Mouse (Mus musculus) induced T-regulatory cell, adult 2 months (primary cell): ENCODE measurements around the gene Vipr2.

ENCODE experiments used
- DNase-seq: peaks from one replicate; pipeline ENCODE4 v3.0.0-alpha.2; 2012; ENCODE audit warnings: low read depth

Vipr2 gene

GRCm38 (mm10) chr12:116077074-116077854 lies at the start of gene Vipr2:
Vipr2 (plus strand) TSS chr12:116077726.
- peak; percentile 46 for DNase-seq

GRCm38 (mm10) chr12:116028095-116028494 lies 49.4 kb upstream of the Vipr2 start:
- DNase-seq: peak; percentile 74

- DNase-seq: no peak
These were observed 42.2 kb upstream of the Vipr2 start for GRCm38 (mm10) chr12:116035346-116035745.

- DNase-seq: no peak
These were observed 32.7 kb upstream of the Vipr2 start for GRCm38 (mm10) chr12:116044785-116045184.

- peak; percentile 99 for DNase-seq
These were observed 29.8 kb upstream of the Vipr2 start, which contains the start of gene Zfp386 for GRCm38 (mm10) chr12:116047440-116048377. Zfp386 (plus strand) TSS chr12:116047724.

GRCm38 (mm10) chr12:116048766-116049165 lies 28.8 kb upstream of the Vipr2 start:
- peak; percentile 47 for DNase-seq

- no peak for DNase-seq
These were observed 28.3 kb upstream of the Vipr2 start for GRCm38 (mm10) chr12:116049236-116049635.

- peak; percentile 80 for DNase-seq
These were observed 27.8 kb upstream of the Vipr2 start for GRCm38 (mm10) chr12:116049701-116050100.

GRCm38 (mm10) chr12:116054342-116054741 lies 23.2 kb upstream of the Vipr2 start:
- DNase-seq: no peak

- peak; percentile 20 for DNase-seq
These were observed 21.4 kb upstream of the Vipr2 start for GRCm38 (mm10) chr12:116056112-116056511.

GRCm38 (mm10) chr12:116061561-116062193 lies 15.8 kb upstream of the Vipr2 start:
- DNase-seq: no peak

GRCm38 (mm10) chr12:116062194-116062583 lies 15.3 kb upstream of the Vipr2 start:
- DNase-seq: no peak

- DNase-seq: no peak
These were observed 14.5 kb upstream of the Vipr2 start for GRCm38 (mm10) chr12:116063020-116063419.

GRCm38 (mm10) chr12:116071023-116071422 lies 6.5 kb upstream of the Vipr2 start:
- DNase-seq: peak; percentile 3

- DNase-seq: no peak
These were observed 385 bp downstream of the Vipr2 start for GRCm38 (mm10) chr12:116077855-116078366.

GRCm38 (mm10) chr12:116083125-116083524 lies 5.6 kb downstream of the Vipr2 start:
- DNase-seq: no peak

GRCm38 (mm10) chr12:116084294-116084693 lies 6.8 kb downstream of the Vipr2 start:
- no peak for DNase-seq

GRCm38 (mm10) chr12:116086951-116087600 lies 9.6 kb downstream of the Vipr2 start:
- DNase-seq: no peak

GRCm38 (mm10) chr12:116089836-116090235 lies 12.3 kb downstream of the Vipr2 start:
- DNase-seq: no peak

GRCm38 (mm10) chr12:116094765-116095555 lies 17.4 kb downstream of the Vipr2 start:
- DNase-seq: no peak
